Mouse (Mus musculus) hindbrain, postnatal 0 days (tissue): ENCODE data around the gene Nsd1. TPM values are rescaled to one million over a fixed set of nuclear protein-coding genes. Genes with fewer than 3 reads are reported as not detected.

ENCODE experiments used
- ATAC-seq: fragments of 200-750 bp; cut with Nextera tagmentation; 2 replicates; pipeline ENCODE4 v1.8.0; 2017; ENCODE audit warnings: mild to moderate bottlenecking, moderate TSS enrichment, moderate library complexity
- DNase-seq: peaks from one replicate; pipeline ENCODE4 v3.0.0-alpha.2; 2015; ENCODE audit warnings: low spot score
- H3K27ac ChIP-seq: fragments of 300-500 bp; sonication (generic); 2 replicates; pipeline ENCODE4 v1.5.1; 2014; ENCODE audit warnings: mild to moderate bottlenecking
- H3K27me3 ChIP-seq: fragments of 300-500 bp; sonication (generic); 2 replicates; pipeline ENCODE4 v1.6.1; 2014; ENCODE audit warnings: low read length, mixed read lengths; ENCODE audit not compliant: insufficient read depth
- H3K36me3 ChIP-seq: fragments of 300-500 bp; sonication (generic); 2 replicates; pipeline ENCODE4 v1.6.1; 2014; ENCODE audit warnings: low read length, mixed read lengths; ENCODE audit not compliant: insufficient read depth
- H3K4me1 ChIP-seq: fragments of 300-500 bp; sonication (generic); 2 replicates; pipeline ENCODE4 v1.6.1; 2014; ENCODE audit warnings: antibody characterized with exemption, low read length, mixed read lengths; ENCODE audit not compliant: insufficient read depth
- H3K4me2 ChIP-seq: fragments of 300-500 bp; sonication (generic); 2 replicates; pipeline ENCODE4 v1.6.1; 2014; ENCODE audit warnings: low read depth, mild to moderate bottlenecking, low read length, moderate library complexity, mixed read lengths
- H3K4me3 ChIP-seq: fragments of 300-500 bp; sonication (generic); 2 replicates; pipeline ENCODE4 v1.5.1; 2014; ENCODE audit warnings: low read length
- H3K9ac ChIP-seq: fragments of 300-500 bp; sonication (generic); replicated peaks from 2 replicates; pipeline ENCODE4 v1.6.1; 2014; ENCODE audit warnings: mild to moderate bottlenecking, low read length, moderate library complexity, mixed read lengths
- H3K9me3 ChIP-seq: fragments of 300-500 bp; sonication (generic); 2 replicates; pipeline ENCODE4 v1.6.1; 2016; ENCODE audit warnings: low read length, mixed read lengths
- CTCF ChIP-seq: IDR thresholded peaks from 2 replicates; pipeline ENCODE4 v1.5.1; 2016; ENCODE audit warnings: antibody characterized with exemption, control low read depth, low read depth
- WGBS: fragments of 180-500 bp; shearing (Covaris S2); extraction: QIAGEN DNeasy Blood & Tissue Kit; methylation state at CpG from one replicate; pipeline ENCODE4 v1.1.7; 2014; 5-methylcytosine and 5-hydroxymethylcytosine counted together
- polyA plus RNA-seq: library from polyadenylated mRNA; unstranded; fragments of >200 nt; fragmentation: Nextera tagmentation; extraction: Ambion mirVana; gene quantifications from 2 replicates; pipeline ENCODE4 v1.2.1, GENCODE M21; 2015
- total RNA-seq: library from RNA; depleted of rRNA; stranded (reverse); fragments of >200 nt; gene quantifications from 2 replicates; pipeline ENCODE4 v1.2.3, GENCODE M21; 2014

Gene Nsd1
- total and polyA plus RNA-seq, 2 experiments from 2014 or later = 59.3 to 64.0 TPM

DNA sequence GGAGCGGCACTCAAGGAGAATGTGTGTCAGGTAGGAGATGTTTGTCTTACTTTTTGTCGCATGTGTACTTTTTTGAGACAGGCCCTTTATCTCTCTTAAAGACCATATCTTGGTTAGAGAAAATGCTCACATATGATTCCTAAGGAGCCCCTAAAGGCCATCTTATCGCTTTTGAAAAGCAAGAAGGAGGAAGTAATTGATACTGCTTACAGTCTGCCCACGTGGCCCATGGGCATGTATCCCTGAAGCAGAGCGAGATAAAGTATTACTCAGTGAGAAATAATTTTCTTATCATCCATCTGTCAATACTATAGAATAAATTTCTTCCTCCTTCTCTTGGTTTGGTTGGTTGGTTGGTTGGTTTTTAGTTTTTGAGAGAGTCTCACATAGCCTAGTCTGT lies 68.1 kb downstream of the Nsd1 start:
- TF ChIP-seq CTCF = no peak
- Histone ChIP-seq H3K27me3 (no peaks in the 10 kb centered on the region), H3K4me2 (no peak overlapping the region), H3K27ac (no peak overlapping the region), H3K4me3 (no peak overlapping the region), H3K36me3 (peaks cover 30% of the 10 kb centered on the region), H3K4me1 (no peaks in the 10 kb centered on the region), H3K9ac (no peak overlapping the region), H3K9me3 (no peaks in the 10 kb centered on the region)
- 91% methylated on average over 5 of the region's 5 CpGs for WGBS
- DNase-seq (no peak), ATAC-seq (no peak)

DNA sequence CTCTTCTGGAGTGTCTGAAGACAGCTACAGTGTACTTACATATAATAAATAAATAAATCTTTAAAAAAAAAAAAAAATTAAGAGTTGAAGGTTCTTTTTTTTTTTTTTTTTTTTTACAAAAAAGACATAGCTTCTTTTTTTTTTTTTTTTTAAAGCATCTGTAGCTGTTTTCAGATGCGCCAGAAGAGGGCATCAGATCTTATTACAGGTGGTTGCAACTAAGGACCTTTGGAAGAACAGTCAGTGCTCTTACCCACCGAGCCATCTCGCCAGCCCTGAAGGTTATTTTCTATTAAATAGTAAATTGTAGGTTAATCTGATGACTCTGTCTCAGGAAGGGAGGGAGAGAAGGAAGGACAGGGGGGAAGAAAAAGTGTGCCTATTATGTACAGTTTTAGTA lies 79.3 kb downstream of the Nsd1 start:
- no peaks in the 10 kb centered on the region for H3K27me3 ChIP-seq
- peak; percentile 25 for DNase-seq
- H3K4me1 ChIP-seq = no peaks in the 10 kb centered on the region
- no peak overlapping the region for H3K27ac ChIP-seq
- H3K9me3 ChIP-seq = no peaks in the 10 kb centered on the region
- no peak overlapping the region for H3K4me3 ChIP-seq
- no peak overlapping the region for H3K4me2 ChIP-seq
- peak; percentile 13; the same call in 1 of the 2 replicates for TF ChIP-seq CTCF
- ATAC-seq = no peak
- WGBS = 87% methylated on average over 3 of the region's 3 CpGs
- H3K9ac ChIP-seq = no peak overlapping the region
- peaks cover 40% of the 10 kb centered on the region for H3K36me3 ChIP-seq

DNA sequence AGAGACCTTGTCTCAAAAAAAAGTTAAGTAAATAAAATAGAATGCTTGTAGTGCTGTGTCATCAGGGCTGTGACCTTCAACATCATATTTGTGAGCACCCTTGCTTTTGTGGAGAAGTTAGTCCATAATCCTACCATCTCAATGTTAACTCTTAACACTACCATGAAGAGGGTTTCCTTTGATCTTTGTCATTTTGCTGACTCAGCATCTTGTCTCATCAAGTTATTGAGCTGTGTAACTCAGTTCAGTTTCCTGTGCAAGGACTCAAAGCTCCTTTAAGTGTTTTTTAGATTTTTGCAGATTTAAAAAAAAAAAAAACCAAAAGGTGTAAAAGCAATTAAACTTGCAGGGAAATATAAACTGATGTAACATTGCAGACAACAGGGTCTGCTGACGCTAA lies 87.2 kb downstream of the Nsd1 start:
- Histone ChIP-seq H3K4me3 (no peak overlapping the region), H3K4me2 (no peak overlapping the region), H3K27me3 (no peaks in the 10 kb centered on the region), H3K36me3 (peaks cover 42% of the 10 kb centered on the region), H3K9me3 (no peaks in the 10 kb centered on the region), H3K27ac (no peak overlapping the region), H3K4me1 (no peaks in the 10 kb centered on the region), H3K9ac (no peak overlapping the region)
- no peak for TF ChIP-seq CTCF
- no peak for ATAC-seq
- DNase-seq = no peak
- 79% methylated on average over 1 of the region's 1 CpGs for WGBS

DNA sequence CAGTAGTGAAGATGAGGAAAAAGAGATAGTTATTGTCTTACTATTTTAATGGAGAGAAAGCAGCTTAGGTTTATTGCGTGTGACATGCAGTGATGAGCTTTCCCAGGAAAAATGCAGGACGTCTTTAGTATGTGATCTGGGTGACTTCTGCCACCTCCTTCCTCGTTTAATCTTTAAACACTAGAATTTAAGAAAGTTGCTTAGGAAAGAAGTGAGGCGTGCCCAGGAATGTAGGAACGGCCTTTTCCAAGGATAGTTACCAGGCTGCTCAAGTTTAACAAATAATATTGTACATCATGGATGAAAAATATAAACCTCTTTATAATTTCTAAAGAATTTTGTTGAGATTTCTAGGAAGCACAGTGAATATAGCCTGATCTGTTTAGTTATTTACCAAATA lies 91.3 kb downstream of the Nsd1 start:
- Histone ChIP-seq H3K4me3 (no peak overlapping the region), H3K36me3 (peaks cover 50% of the 10 kb centered on the region), H3K9ac (no peak overlapping the region), H3K27ac (no peak overlapping the region), H3K4me2 (no peak overlapping the region), H3K4me1 (no peaks in the 10 kb centered on the region), H3K9me3 (no peaks in the 10 kb centered on the region), H3K27me3 (no peaks in the 10 kb centered on the region)
- ATAC-seq (no peak), DNase-seq (no peak)
- 90% methylated on average over 5 of the region's 5 CpGs for WGBS
- TF ChIP-seq CTCF = no peak

DNA sequence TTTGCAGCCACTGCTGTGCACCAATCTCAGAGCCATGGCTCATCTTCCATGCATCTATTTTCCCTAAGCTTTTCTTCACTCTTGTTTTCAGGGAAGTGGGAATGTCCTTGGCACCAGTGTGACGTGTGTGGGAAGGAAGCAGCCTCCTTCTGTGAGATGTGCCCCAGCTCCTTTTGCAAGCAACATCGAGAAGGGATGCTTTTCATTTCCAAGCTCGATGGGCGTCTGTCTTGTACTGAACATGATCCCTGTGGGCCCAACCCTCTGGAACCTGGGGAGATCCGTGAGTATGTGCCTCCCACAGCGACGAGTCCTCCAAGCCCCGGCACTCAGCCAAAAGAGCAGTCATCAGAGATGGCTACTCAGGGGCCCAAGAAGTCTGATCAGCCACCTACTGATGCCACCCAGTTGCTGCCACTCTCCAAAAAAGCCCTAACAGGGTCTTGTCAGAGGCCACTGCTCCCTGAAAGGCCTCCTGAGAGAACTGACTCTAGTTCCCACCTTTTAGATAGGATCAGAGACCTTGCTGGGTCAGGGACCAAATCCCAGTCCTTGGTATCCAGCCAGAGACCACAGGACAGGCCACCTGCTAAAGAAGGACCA lies 102.5 kb downstream of the Nsd1 start:
- Histone ChIP-seq H3K27ac (no peak overlapping the region), H3K27me3 (no peaks in the 10 kb centered on the region), H3K36me3 (peaks cover 77% of the 10 kb centered on the region), H3K9me3 (no peaks in the 10 kb centered on the region), H3K9ac (no peak overlapping the region), H3K4me2 (no peak overlapping the region), H3K4me1 (no peaks in the 10 kb centered on the region), H3K4me3 (no peak overlapping the region)
- 87% methylated on average over 8 of the region's 8 CpGs for WGBS
- DNase-seq (no peak), ATAC-seq (no peak)
- TF ChIP-seq CTCF = no peak

DNA sequence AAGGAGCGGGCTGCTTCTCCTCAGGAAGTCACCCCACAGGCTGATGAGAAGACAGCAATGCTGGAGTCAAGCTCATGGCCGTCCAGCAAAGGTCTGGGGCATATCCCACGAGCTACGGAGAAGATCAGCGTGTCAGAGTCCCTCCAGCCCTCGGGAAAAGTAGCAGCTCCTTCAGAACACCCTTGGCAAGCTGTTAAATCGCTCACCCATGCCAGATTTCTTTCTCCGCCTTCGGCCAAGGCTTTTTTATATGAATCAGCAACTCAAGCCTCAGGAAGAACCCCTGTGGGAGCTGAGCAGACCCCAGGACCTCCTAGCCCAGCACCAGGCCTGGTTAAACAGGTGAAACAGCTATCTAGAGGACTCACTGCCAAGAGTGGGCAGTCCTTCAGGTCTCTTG lies 103.5 kb downstream of the Nsd1 start:
- peaks cover 67% of the 10 kb centered on the region for H3K36me3 ChIP-seq
- no peak overlapping the region for H3K4me3 ChIP-seq
- H3K9ac ChIP-seq = no peak overlapping the region
- 84% methylated on average over 9 of the region's 9 CpGs for WGBS
- H3K9me3 ChIP-seq = no peaks in the 10 kb centered on the region
- no peak overlapping the region for H3K4me2 ChIP-seq
- no peaks in the 10 kb centered on the region for H3K4me1 ChIP-seq
- H3K27ac ChIP-seq = no peak overlapping the region
- ATAC-seq = no peak
- no peak for DNase-seq
- no peaks in the 10 kb centered on the region for H3K27me3 ChIP-seq
- no peak for TF ChIP-seq CTCF

DNA sequence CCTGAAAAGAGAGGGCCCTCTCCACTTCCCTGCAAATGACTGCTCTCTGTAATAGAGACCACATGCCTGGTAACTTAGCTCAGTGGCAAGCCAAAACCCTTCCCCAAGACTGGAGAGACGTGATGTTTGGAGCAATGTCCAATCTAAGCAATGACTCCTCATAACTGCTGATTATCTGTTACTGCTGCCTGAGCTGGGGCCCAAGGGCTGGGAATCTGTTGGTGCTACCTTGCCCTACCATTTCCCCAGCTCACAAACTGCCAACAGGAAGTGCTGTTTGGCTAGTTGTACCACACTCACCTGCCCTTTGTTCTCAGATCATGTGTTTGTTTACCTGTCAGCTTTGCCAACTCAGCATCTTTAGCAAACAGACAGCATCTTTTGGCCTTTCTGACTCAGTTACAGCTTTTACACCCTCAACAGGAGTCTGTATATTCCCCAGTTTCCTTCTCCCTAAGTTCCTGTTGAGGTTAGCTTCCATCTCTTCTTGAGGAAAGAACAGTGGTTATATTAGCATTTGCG lies 105.4 kb downstream of the Nsd1 start:
- Histone ChIP-seq H3K27me3 (no peaks in the 10 kb centered on the region), H3K9me3 (no peaks in the 10 kb centered on the region), H3K4me2 (no peak overlapping the region), H3K4me3 (no peak overlapping the region), H3K4me1 (no peaks in the 10 kb centered on the region), H3K27ac (no peak overlapping the region), H3K9ac (no peak overlapping the region), H3K36me3 (peaks cover 56% of the 10 kb centered on the region)
- 82% methylated on average over 2 of the region's 2 CpGs for WGBS
- DNase-seq (no peak), ATAC-seq (no peak)
- TF ChIP-seq CTCF = no peak
